ENCODE assay signal across 10 mouse cellular contexts in genomic region chr14:118690336-118690735, GRCm38 (mm10). TPM values are rescaled to one million over a fixed set of nuclear protein-coding genes. Genes with fewer than 3 reads are reported as not detected.
DNase-seq lines count a peak whose midpoint lies in the region; ATAC-seq lines count a peak whose summit lies in the region.
"Had no signal": no experiment of that assay in that cellular context is flagged by ENCODE, and none has a peak within 500 bp of the region (broad histone marks: within the 10 kb centered on the region; RNA-seq: fewer than 3 reads in every experiment).

No protein-coding gene starts in this region.

- H3K4me1 ChIP-seq in heart, embryonic 12.5 days (replicated peaks) = no peaks in the 10 kb centered on the region; the same call in 1 of the 2 replicates
- peaks cover 12% of the 10 kb centered on the region for H3K4me1 ChIP-seq in lung, embryonic 16.5 days (replicated peaks; ENCODE audit: control insufficient read depth, insufficient read depth, low read length)
- peaks cover 18% of the 10 kb centered on the region for H3K4me1 ChIP-seq in embryonic facial prominence, embryonic 14.5 days (ENCODE audit: control insufficient read depth, insufficient read depth, low read length)

- no peaks in the 10 kb centered on the region for H3K36me3 ChIP-seq in heart, embryonic 12.5 days
- H3K36me3 ChIP-seq in lung, embryonic 16.5 days (ENCODE audit: control insufficient read depth, insufficient read depth, low read length) = no peaks in the 10 kb centered on the region
- no peaks in the 10 kb centered on the region for H3K36me3 ChIP-seq in embryonic facial prominence, embryonic 14.5 days (ENCODE audit: control insufficient read depth, insufficient read depth, low read length)
- H3K36me3 ChIP-seq: embryonic facial prominence, embryonic 12.5 days had no signal

- ATAC-seq in heart, embryonic 12.5 days (ENCODE audit: insufficient number of reproducible peaks, low FRiP score) = no peak
- ATAC-seq in lung, embryonic 16.5 days (ENCODE audit: low read depth) = peak; percentile 34; the same call in 1 of the 2 replicates
- no peak for ATAC-seq in embryonic facial prominence, embryonic 14.5 days (ENCODE audit: low read depth)
- ATAC-seq in megakaryocyte progenitor cell, adult 5-6 weeks (replicated peaks; ENCODE audit: poor library complexity) = peak; percentile 2; the same call in 1 of the 2 replicates
- no peak for ATAC-seq in erythroid progenitor cell, adult 5-6 weeks (replicated peaks; ENCODE audit: low FRiP score, poor library complexity, severe bottlenecking)

- no peak overlapping the region for H3K9ac ChIP-seq in heart, embryonic 12.5 days
- H3K9ac ChIP-seq in lung, embryonic 16.5 days (ENCODE audit: low read length) = no peak overlapping the region
- no peak overlapping the region for H3K9ac ChIP-seq in embryonic facial prominence, embryonic 14.5 days (ENCODE audit: low read depth, low read length)
- H3K9ac ChIP-seq: embryonic facial prominence, embryonic 12.5 days had no signal

- DNase-seq in heart, postnatal 36 days = peak; percentile 15
- no peak for DNase-seq in lung, postnatal 36 days
- DNase-seq in embryonic facial prominence, embryonic 14.5 days (ENCODE audit: low spot score) = no peak
- DNase-seq in left cerebral cortex, postnatal 25 days (ENCODE audit: low spot score in 2 of 2) = no peak
- DNase-seq: layer of hippocampus, adult 9-11 months had no signal

- no peak overlapping the region for H3K4me2 ChIP-seq in heart, embryonic 12.5 days
- no peak overlapping the region for H3K4me2 ChIP-seq in lung, embryonic 16.5 days (ENCODE audit: low read depth, low read length)
- no peak overlapping the region for H3K4me2 ChIP-seq in embryonic facial prominence, embryonic 14.5 days (ENCODE audit: low read depth, low read length)
- H3K4me2 ChIP-seq: embryonic facial prominence, embryonic 12.5 days had no signal

- WGBS in heart, embryonic 12.5 days = 76% methylated on average over 10 of the region's 10 CpGs
- WGBS in lung, embryonic 16.5 days = 76% methylated on average over 10 of the region's 10 CpGs
- WGBS in embryonic facial prominence, embryonic 14.5 days = 73% methylated on average over 10 of the region's 10 CpGs

- intact Hi-C loops in heart, postnatal 36 days (cut with DNase I) = loop anchor here (5.0 kb wide), 1 partner anchor 53 kb away; no protein-coding TSS in a partner anchor
- intact Hi-C loops in left cerebral cortex, postnatal 25 days (cut with DNase I) = no loop called here

- H3K27me3 ChIP-seq in heart, embryonic 12.5 days (replicated peaks) = no peaks in the 10 kb centered on the region
- no peaks in the 10 kb centered on the region for H3K27me3 ChIP-seq in lung, embryonic 16.5 days (ENCODE audit: control insufficient read depth, insufficient read depth, low read depth, low read length)
- no peaks in the 10 kb centered on the region for H3K27me3 ChIP-seq in embryonic facial prominence, embryonic 14.5 days (replicated peaks; ENCODE audit: control insufficient read depth, insufficient read depth, low read length)
- H3K27me3 ChIP-seq: embryonic facial prominence, embryonic 12.5 days had no signal

- H3K9me3 ChIP-seq in heart, embryonic 12.5 days (replicated peaks) = no peaks in the 10 kb centered on the region
- H3K9me3 ChIP-seq in lung, embryonic 16.5 days (ENCODE audit: control insufficient read depth, low read length) = no peaks in the 10 kb centered on the region
- H3K9me3 ChIP-seq in embryonic facial prominence, embryonic 14.5 days (ENCODE audit: control insufficient read depth, low read length) = no peaks in the 10 kb centered on the region
- H3K9me3 ChIP-seq: embryonic facial prominence, embryonic 12.5 days had no signal

- no peak overlapping the region for H3K4me3 ChIP-seq in heart, embryonic 12.5 days
- H3K4me3 ChIP-seq in lung, embryonic 16.5 days (ENCODE audit: low read length) = no peak overlapping the region
- H3K4me3 ChIP-seq in embryonic facial prominence, embryonic 14.5 days (ENCODE audit: low read depth, low read length) = no peak overlapping the region
- H3K4me3 ChIP-seq: embryonic facial prominence, embryonic 12.5 days had no signal

- H3K27ac ChIP-seq in heart, embryonic 12.5 days (ENCODE audit: poor library complexity, severe bottlenecking) = no peak overlapping the region
- H3K27ac ChIP-seq in lung, embryonic 16.5 days (ENCODE audit: low read length) = peak overlapping the region; percentile 4; the same call in 1 of the 2 replicates
- 0 out of 2 replicates have a peak overlapping the region, but pooled peaks have one; percentile 15 for H3K27ac ChIP-seq in embryonic facial prominence, embryonic 14.5 days (replicated peaks; ENCODE audit: low read depth, low read length)
- H3K27ac ChIP-seq: embryonic facial prominence, embryonic 12.5 days had no signal

RNA-seq across cellular contexts. Expression of gene Abcc4, which starts 15.7 kb away (rescaled TPM):
- 1 to 10 TPM; 9.0 to 9.1 TPM for total RNA-seq in heart, postnatal 36 days (2021)
- polyA plus RNA-seq in heart, embryonic 12.5 days (2016; fragmentation: Nextera tagmentation; extraction: Ambion mirVana) = 2.2 TPM in 2 replicates
- polyA plus RNA-seq in lung, embryonic 16.5 days (2015; fragmentation: Nextera tagmentation; extraction: Ambion mirVana) = 2.2 and 2.5 TPM in 2 replicates
- polyA plus RNA-seq in embryonic facial prominence, embryonic 14.5 days (2014; fragmentation: Nextera tagmentation; extraction: Ambion mirVana) = 3.4 and 3.9 TPM in 2 replicates
- 38.3 and 41.5 TPM in 2 replicates for total RNA-seq in megakaryocyte progenitor cell, adult 5-6 weeks (2015)
- total RNA-seq in megakaryocyte progenitor cell, adult 5-6 weeks (2017) = 33.7 and 37.0 TPM in 2 replicates
- total RNA-seq in erythroid progenitor cell, adult 5-6 weeks (2015; ENCODE audit: low replicate concordance) = 16.3 and 17.7 TPM in 2 replicates
- 14.5 and 17.5 TPM in 2 replicates for total RNA-seq in erythroid progenitor cell, adult 5-6 weeks (2017; ENCODE audit: low replicate concordance)
- total RNA-seq in left cerebral cortex, postnatal 25 days (2021) = 10 to 100 TPM in 1 of 2 experiments, 1 to 10 TPM in 1; 7.5 to 10.2 TPM

Comparison
In these comparisons a context has a peak if more than half of its experiments do, and no peak if none do; other contexts are left out.
1. DNase-seq: peak in heart, postnatal 36 days (2 of 2); none in lung, postnatal 36 days (single experiment), embryonic facial prominence, embryonic 14.5 days (single experiment) and left cerebral cortex, postnatal 25 days (0 of 2).
2. ATAC-seq: peak in lung, embryonic 16.5 days (single experiment) and megakaryocyte progenitor cell, adult 5-6 weeks (single experiment); none in heart, embryonic 12.5 days (single experiment), embryonic facial prominence, embryonic 14.5 days (single experiment) and erythroid progenitor cell, adult 5-6 weeks (single experiment).